Mouse (Mus musculus) testis, adult 2 months (tissue): ENCODE measurements at regions not wholly inside any gene's neighbourhood (a gene's known extent, or its start where the extent isn't known, plus 50 kb on each side); places are given as distances from the start of the nearest gene placed in this dataset.

Source experiments
- H3K27ac ChIP-seq: fragments of 200-500 bp; 2 replicates; pipeline ENCODE4 v1.5.1; 2012; ENCODE audit warnings: low read depth, low read length; ENCODE audit not compliant: control insufficient read depth, insufficient read depth
- H3K27me3 ChIP-seq: fragments of 200-500 bp; 2 replicates; pipeline ENCODE4 v1.6.1; 2012; ENCODE audit warnings: mild to moderate bottlenecking, low read length, moderate library complexity; ENCODE audit not compliant: control insufficient read depth, insufficient read depth
- H3K36me3 ChIP-seq: fragments of 200-500 bp; 2 replicates; pipeline ENCODE4 v1.6.1; 2012; ENCODE audit warnings: mild to moderate bottlenecking, low read length; ENCODE audit not compliant: control insufficient read depth, insufficient read depth
- H3K4me1 ChIP-seq: fragments of 200-500 bp; 2 replicates; pipeline ENCODE4 v1.6.1; 2012; ENCODE audit warnings: low read length; ENCODE audit not compliant: control insufficient read depth, insufficient read depth
- H3K4me3 ChIP-seq: fragments of 200-500 bp; 2 replicates; pipeline ENCODE4 v1.5.1; 2012; ENCODE audit warnings: low read depth, mild to moderate bottlenecking, low read length, moderate library complexity, mixed read lengths; ENCODE audit not compliant: control insufficient read depth
- CTCF ChIP-seq: fragments of 200-500 bp; IDR thresholded peaks from 2 replicates; pipeline ENCODE4 v1.5.1; 2012; ENCODE audit warnings: low read depth, mild to moderate bottlenecking, inconsistent platforms, low read length, moderate library complexity; ENCODE audit not compliant: control insufficient read depth, insufficient read depth, insufficient replicate concordance
- POLR2A ChIP-seq: fragments of 200-500 bp; IDR thresholded peaks from 2 replicates; pipeline ENCODE4 v1.6.1; 2012; ENCODE audit warnings: low read depth, mild to moderate bottlenecking, inconsistent platforms, low read length, moderate library complexity; ENCODE audit not compliant: control insufficient read depth

DNA sequence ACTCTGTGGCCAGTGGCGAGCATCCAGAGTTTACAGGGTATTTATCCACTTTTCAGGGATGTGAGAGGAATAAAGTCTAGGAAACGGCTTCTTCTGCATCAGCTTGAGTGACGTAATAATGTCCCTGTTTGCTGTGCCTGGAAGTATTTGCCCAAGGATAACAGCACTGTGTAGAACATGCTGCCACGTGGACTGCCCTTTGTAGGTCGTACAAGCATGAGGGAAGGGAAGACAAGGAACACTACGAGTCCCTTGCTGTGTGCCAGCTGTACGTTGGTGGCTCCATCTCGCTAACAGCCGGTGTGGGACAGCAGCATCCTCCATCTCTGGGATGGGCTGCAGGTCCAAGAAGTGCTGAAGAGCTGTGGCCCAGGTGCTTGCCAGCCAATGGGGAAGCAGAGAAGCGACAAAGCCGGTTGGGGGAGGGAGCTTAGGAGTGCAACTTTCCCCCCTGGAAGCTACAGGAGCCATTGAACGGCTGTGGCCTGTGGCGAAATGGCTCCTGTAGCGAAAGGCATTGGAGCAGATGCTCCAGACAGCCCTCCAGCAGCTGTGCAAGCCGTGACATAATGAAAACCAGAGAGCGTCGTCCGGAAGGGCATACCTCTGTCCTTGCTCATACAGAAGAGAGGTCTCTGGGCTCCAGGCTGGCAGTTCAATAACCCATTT, 65.0 kb upstream of the Epcam start:
- no peak for TF ChIP-seq CTCF
- TF ChIP-seq POLR2A, result 0 out of 2 replicates have a peak, but pooled peaks have one; percentile 19
- H3K4me1 ChIP-seq, result no peaks in the 10 kb centered on the region; the same call in 1 of the 2 replicates
- peak overlapping the region; percentile 23; the same call in 1 of the 2 replicates for H3K4me3 ChIP-seq
- no peaks in the 10 kb centered on the region for H3K36me3 ChIP-seq
- no peaks in the 10 kb centered on the region for H3K27me3 ChIP-seq
- no peak overlapping the region for H3K27ac ChIP-seq

DNA sequence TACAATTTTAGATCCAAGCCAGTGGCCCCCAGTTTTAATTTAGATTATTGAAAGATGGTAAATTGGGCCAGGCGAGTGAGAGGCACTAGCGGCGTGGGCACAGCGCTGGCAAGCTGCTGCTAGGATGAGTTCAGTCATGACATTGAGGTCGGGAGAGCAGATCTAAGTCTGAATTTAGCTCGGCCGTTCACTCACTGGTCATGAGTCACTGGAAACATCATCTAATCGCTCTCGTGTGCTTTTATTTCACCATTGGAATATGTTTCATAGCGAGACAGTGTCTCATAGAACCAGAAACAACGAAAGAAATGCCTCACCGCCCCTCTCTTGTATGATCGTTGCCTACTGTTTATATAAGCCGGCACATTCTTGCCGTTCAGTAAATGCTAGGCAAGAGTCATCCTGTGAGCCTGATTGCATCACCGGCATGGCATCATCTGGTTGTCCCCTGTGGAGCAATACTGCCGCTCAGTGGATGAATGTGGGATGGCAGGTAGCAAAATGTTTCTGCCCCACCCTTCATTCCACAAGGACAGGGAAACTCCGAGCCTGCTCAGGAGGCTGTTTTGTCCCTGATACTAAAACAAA, 64.3 kb upstream of the Epcam start:
- TF ChIP-seq CTCF (peak; percentile 99), POLR2A (no peak)
- Histone ChIP-seq H3K36me3 (no peaks in the 10 kb centered on the region), H3K27ac (no peak overlapping the region), H3K27me3 (no peaks in the 10 kb centered on the region), H3K4me1 (no peaks in the 10 kb centered on the region; the same call in 1 of the 2 replicates), H3K4me3 (no peak overlapping the region)

DNA sequence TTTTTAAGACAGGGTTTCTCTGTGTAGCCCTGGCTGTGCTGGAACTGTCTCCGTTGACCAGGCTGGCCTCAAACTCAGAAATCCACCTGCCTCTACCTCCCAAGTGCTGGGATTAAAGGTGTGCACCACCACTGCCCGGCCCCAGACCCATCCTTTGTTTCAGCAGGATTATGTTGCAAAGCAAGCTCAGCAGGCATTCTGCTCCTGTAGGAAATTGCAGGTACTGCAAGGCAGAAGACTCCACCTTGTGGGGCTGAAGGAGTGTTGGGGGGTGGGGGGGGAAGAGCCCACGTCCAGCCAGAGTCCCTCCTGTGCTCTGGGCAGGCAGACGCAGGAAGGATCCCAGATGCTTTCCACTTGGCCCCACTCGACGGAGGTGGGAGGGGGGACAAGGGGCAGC, 52.2 kb upstream of the Epcam start:
- Histone ChIP-seq H3K27me3 (no peaks in the 10 kb centered on the region), H3K36me3 (no peaks in the 10 kb centered on the region), H3K27ac (no peak overlapping the region), H3K4me1 (peaks cover 3% of the 10 kb centered on the region), H3K4me3 (no peak overlapping the region)
- no peak for TF ChIP-seq CTCF
- no peak for TF ChIP-seq POLR2A

DNA sequence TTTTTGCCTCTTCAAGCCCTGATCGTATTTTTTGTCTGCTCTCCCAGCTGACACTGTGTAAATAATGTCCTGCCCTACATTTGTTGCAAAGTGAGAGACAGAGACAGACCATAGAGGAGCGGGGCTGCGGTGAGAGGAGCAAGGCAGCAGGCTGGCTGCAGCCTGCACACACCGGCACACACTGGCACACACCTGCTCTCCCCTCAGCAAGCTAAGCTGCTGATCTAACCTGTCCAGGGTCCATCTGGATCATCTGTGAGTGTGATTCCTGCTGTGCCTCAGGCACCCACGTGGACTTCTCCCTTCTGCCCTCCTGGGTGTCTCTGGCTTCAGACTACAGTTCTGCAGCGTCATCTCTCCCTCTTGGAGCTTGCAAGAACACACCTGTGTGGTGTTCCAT, 50.4 kb upstream of the Epcam start:
- no peak for TF ChIP-seq CTCF
- TF ChIP-seq POLR2A, result no peak
- H3K27me3 ChIP-seq, result no peaks in the 10 kb centered on the region
- peaks cover 3% of the 10 kb centered on the region for H3K4me1 ChIP-seq
- H3K4me3 ChIP-seq, result no peak overlapping the region
- H3K27ac ChIP-seq, result no peak overlapping the region
- H3K36me3 ChIP-seq, result no peaks in the 10 kb centered on the region
